ENCODE assay signal across 9 mouse cellular contexts in the genomic region with DNA sequence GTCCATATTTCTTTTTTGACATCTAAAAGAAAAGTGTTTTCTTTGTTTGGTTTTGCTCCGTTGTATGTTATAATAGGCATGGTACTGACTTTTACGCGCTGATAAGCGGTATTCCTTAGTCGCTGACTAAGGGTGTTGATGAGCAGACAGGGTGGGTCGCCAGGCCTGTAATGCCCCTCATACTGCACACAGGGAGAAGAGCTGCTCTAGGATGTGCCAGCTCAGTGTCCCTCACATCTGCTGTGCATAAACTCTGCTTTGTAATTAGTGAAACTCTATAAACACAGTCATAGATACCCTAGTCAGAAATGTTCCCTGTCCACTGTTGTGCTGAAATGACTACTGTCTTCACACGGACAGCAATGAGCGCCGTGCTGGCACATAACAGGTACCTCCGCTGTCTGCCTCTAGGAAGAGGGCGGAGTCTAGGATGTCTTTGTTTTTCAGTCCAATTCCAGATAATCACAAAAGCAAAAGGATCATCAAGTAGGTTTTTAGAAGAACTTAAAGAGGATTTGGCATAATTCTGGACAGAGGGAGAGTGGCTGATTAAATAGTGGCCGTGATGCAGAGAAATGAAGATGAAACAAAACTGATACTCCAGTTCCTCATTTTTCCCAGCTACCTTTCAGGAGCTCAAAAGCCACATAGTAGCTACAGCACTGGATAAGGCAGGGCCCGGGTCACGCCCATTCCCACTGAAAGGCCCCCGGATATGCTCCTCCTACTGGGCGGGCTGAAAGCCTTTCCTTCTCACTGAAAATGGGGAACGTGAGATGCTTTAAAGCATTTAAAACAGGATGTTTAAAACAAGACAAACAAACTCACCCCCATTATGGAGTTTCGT. TPM values are rescaled to one million over a fixed set of nuclear protein-coding genes. Genes with fewer than 3 reads are reported as not detected.
DNase-seq lines count a peak whose midpoint lies in the region; ATAC-seq and TF ChIP-seq lines count a peak whose summit lies in the region.
"Had no signal": no experiment of that assay in that cellular context is flagged by ENCODE, and none has a peak within 500 bp of the region (broad histone marks: within the 10 kb centered on the region; RNA-seq: fewer than 3 reads in every experiment).

No protein-coding gene starts in this region.

- no peaks in the 10 kb centered on the region for H3K4me1 ChIP-seq in liver, postnatal 0 days (ENCODE audit: insufficient read depth)
- H3K4me1 ChIP-seq in liver, embryonic 13.5 days (replicated peaks): no peaks in the 10 kb centered on the region
- H3K4me1 ChIP-seq in stomach, embryonic 14.5 days (ENCODE audit: control insufficient read depth, insufficient read depth, low read length): no peaks in the 10 kb centered on the region

- H3K9me3 ChIP-seq in liver, postnatal 0 days (ENCODE audit: low read length): no peaks in the 10 kb centered on the region
- H3K9me3 ChIP-seq in liver, embryonic 13.5 days (replicated peaks): no peaks in the 10 kb centered on the region
- no peaks in the 10 kb centered on the region for H3K9me3 ChIP-seq in stomach, embryonic 14.5 days (ENCODE audit: control insufficient read depth, low read depth, low read length)

- DNase-seq in adrenal gland, adult 2 months: peak; percentile 4
- no peak for DNase-seq in adrenal gland, postnatal 4 days (ENCODE audit: low spot score in 2 of 2)
- DNase-seq in liver: peak; percentile 33
- no peak for DNase-seq in liver, postnatal 0 days
- DNase-seq in liver, embryonic 13.5 days: peak; percentile 16
- DNase-seq in ovary, postnatal 10 days (ENCODE audit: low spot score): no peak
- DNase-seq in cerebellum, adult 9-10 months: no peak
- DNase-seq: adrenal gland, adult 8-10 months had no signal

- WGBS in liver, postnatal 0 days (ENCODE audit: insufficient replicate concordance): 62% methylated on average over 18 of the region's 18 CpGs
- WGBS in liver, embryonic 13.5 days (ENCODE audit: insufficient replicate concordance): 57% methylated on average over 18 of the region's 18 CpGs
- WGBS in stomach, embryonic 14.5 days: 58% methylated on average over 18 of the region's 18 CpGs

- H3K4me3 ChIP-seq in liver, postnatal 0 days (ENCODE audit: low read depth, low read length): no peak overlapping the region
- no peak overlapping the region for H3K4me3 ChIP-seq in liver, embryonic 13.5 days (replicated peaks)
- no peak overlapping the region for H3K4me3 ChIP-seq in stomach, embryonic 14.5 days (ENCODE audit: low read depth, low read length)

- H3K9ac ChIP-seq in liver, postnatal 0 days (replicated peaks): no peak overlapping the region
- H3K9ac ChIP-seq in liver, embryonic 13.5 days: no peak overlapping the region
- no peak overlapping the region for H3K9ac ChIP-seq in stomach, embryonic 14.5 days (replicated peaks; ENCODE audit: low read depth, low read length)

- TF ChIP-seq EP300 in liver, postnatal 0 days (IDR thresholded peaks at IDR 0.05; ENCODE audit: low read depth): no peak

- no peak for ATAC-seq in liver, postnatal 0 days
- no peak for ATAC-seq in liver, embryonic 13.5 days (ENCODE audit: low read depth)
- ATAC-seq in stomach, embryonic 14.5 days (ENCODE audit: insufficient number of reproducible peaks, insufficient read depth, low FRiP score, low read depth): 0 out of 2 replicates have a peak, but pooled peaks have one; percentile 42

- peaks cover 3% of the 10 kb centered on the region for H3K36me3 ChIP-seq in liver, postnatal 0 days (replicated peaks; ENCODE audit: insufficient read depth, low read length)
- no peaks in the 10 kb centered on the region for H3K36me3 ChIP-seq in liver, embryonic 13.5 days
- no peaks in the 10 kb centered on the region for H3K36me3 ChIP-seq in stomach, embryonic 14.5 days (ENCODE audit: control insufficient read depth, insufficient read depth, low read length)

- H3K27ac ChIP-seq in liver, postnatal 0 days (ENCODE audit: low read depth): no peak overlapping the region
- H3K27ac ChIP-seq in liver, embryonic 13.5 days: no peak overlapping the region
- no peak overlapping the region for H3K27ac ChIP-seq in stomach, embryonic 14.5 days (ENCODE audit: low read length)

- TF ChIP-seq CTCF in liver, postnatal 0 days (IDR thresholded peaks at IDR 0.05; ENCODE audit: low read depth): no peak

- H3K27me3 ChIP-seq in liver, postnatal 0 days (ENCODE audit: insufficient read depth, low read length): no peaks in the 10 kb centered on the region
- H3K27me3 ChIP-seq in liver, embryonic 13.5 days: no peaks in the 10 kb centered on the region
- no peaks in the 10 kb centered on the region for H3K27me3 ChIP-seq in stomach, embryonic 14.5 days (ENCODE audit: control insufficient read depth, insufficient read depth, low read length)

- no peak overlapping the region for H3K4me2 ChIP-seq in liver, postnatal 0 days (ENCODE audit: low read depth, low read length)
- H3K4me2 ChIP-seq in liver, embryonic 13.5 days: peak overlapping the region; percentile 15; the same call in 1 of the 2 replicates
- 0 out of 2 replicates have a peak overlapping the region, but pooled peaks have one; percentile 8 for H3K4me2 ChIP-seq in stomach, embryonic 14.5 days (replicated peaks; ENCODE audit: low read depth, low read length)

RNA-seq across cellular contexts. Expression of gene Ly75, which starts 28.3 kb away (rescaled TPM):
- total RNA-seq in adrenal gland, adult 2 months (2021): 1 to 10 TPM in 1 of 2 experiments, under 1 TPM in 1; 0.66 to 1.4 TPM
- 0.09 TPM in 2 replicates for polyA plus RNA-seq in adrenal gland, adult 2 months (2012; rRNA removed)
- total RNA-seq in adrenal gland, postnatal 4 days (2021): 1 to 10 TPM; 1.5 to 1.7 TPM
- 1.5 and 2.0 TPM in 2 replicates for polyA plus RNA-seq in liver, postnatal 0 days (2015; fragmentation: Nextera tagmentation; extraction: Ambion mirVana)
- 3.1 and 4.1 TPM in 2 replicates for polyA plus RNA-seq in liver, embryonic 13.5 days (2015; fragmentation: Nextera tagmentation; extraction: Ambion mirVana)
- polyA plus RNA-seq in stomach, embryonic 14.5 days (2014; fragmentation: Nextera tagmentation; extraction: Ambion mirVana): 1.0 and 1.5 TPM in 2 replicates

Comparison
In these comparisons a context has a peak if more than half of its experiments do, and no peak if none do; other contexts are left out.
1. DNase-seq: peak in adrenal gland, adult 2 months (single experiment), liver (single experiment) and liver, embryonic 13.5 days (single experiment); none in adrenal gland, postnatal 4 days (0 of 2), liver, postnatal 0 days (single experiment), ovary, postnatal 10 days (single experiment) and cerebellum, adult 9-10 months (single experiment).